Mouse (Mus musculus) midbrain, embryonic 15.5 days (tissue): ENCODE results near the gene Ptpn12. TPM values are rescaled to one million over a fixed set of nuclear protein-coding genes. Genes with fewer than 3 reads are reported as not detected.

ENCODE experiments used
- ATAC-seq: fragments of 200-750 bp; cut with Nextera tagmentation; replicated peaks from 2 replicates; pipeline ENCODE4 v1.8.0; 2017; ENCODE audit warnings: moderate TSS enrichment
- H3K27ac ChIP-seq: fragments of 300-500 bp; sonication (generic); 2 replicates; pipeline ENCODE4 v1.5.1; 2015; ENCODE audit warnings: mild to moderate bottlenecking, inconsistent platforms
- H3K27me3 ChIP-seq: fragments of 300-500 bp; sonication (generic); replicated peaks from 2 replicates; pipeline ENCODE4 v1.6.1; 2015; ENCODE audit warnings: inconsistent platforms
- H3K36me3 ChIP-seq: fragments of 300-500 bp; sonication (generic); replicated peaks from 2 replicates; pipeline ENCODE4 v1.6.1; 2015; ENCODE audit warnings: inconsistent platforms
- H3K4me1 ChIP-seq: fragments of 300-500 bp; sonication (generic); 2 replicates; pipeline ENCODE4 v1.6.1; 2015; ENCODE audit warnings: inconsistent platforms
- H3K4me2 ChIP-seq: fragments of 300-500 bp; sonication (generic); 2 replicates; pipeline ENCODE4 v1.6.1; 2015; ENCODE audit warnings: inconsistent platforms, mild to moderate bottlenecking, moderate library complexity
- H3K4me3 ChIP-seq: fragments of 300-500 bp; sonication (generic); 2 replicates; pipeline ENCODE4 v1.5.1; 2015; ENCODE audit warnings: mild to moderate bottlenecking, inconsistent platforms
- H3K9ac ChIP-seq: fragments of 300-500 bp; sonication (generic); 2 replicates; pipeline ENCODE4 v1.6.1; 2015; ENCODE audit warnings: mild to moderate bottlenecking, inconsistent platforms
- H3K9me3 ChIP-seq: fragments of 300-500 bp; sonication (generic); 2 replicates; pipeline ENCODE4 v1.6.1; 2016; ENCODE audit warnings: inconsistent platforms
- WGBS: fragments of 180-500 bp; shearing (Covaris S2); methylation state at CpG from one replicate; pipeline ENCODE4 v1.1.7; 2015; ENCODE audit warnings: mixed read lengths; 5-methylcytosine and 5-hydroxymethylcytosine counted together
- polyA plus RNA-seq: library from polyadenylated mRNA; unstranded; fragments of >200 nt; fragmentation: Nextera tagmentation; extraction: Ambion mirVana; gene quantifications from 2 replicates; pipeline ENCODE4 v1.2.1, GENCODE M21; 2015

Ptpn12 gene
- polyA plus RNA-seq, 1 experiment from 2014 or later, result 25.7 TPM

GRCm38 (mm10) chr5:21002723-21003122 lies 53.0 kb downstream of the Ptpn12 start:
- 93% methylated on average over 6 of the region's 6 CpGs for WGBS
- no peaks in the 10 kb centered on the region for H3K9me3 ChIP-seq
- no peaks in the 10 kb centered on the region for H3K4me1 ChIP-seq
- H3K27me3 ChIP-seq, result no peaks in the 10 kb centered on the region
- no peak overlapping the region for H3K9ac ChIP-seq
- H3K36me3 ChIP-seq, result peaks cover 42% of the 10 kb centered on the region
- no peak overlapping the region for H3K4me3 ChIP-seq
- H3K27ac ChIP-seq, result no peak overlapping the region
- ATAC-seq, result no peak
- no peak overlapping the region for H3K4me2 ChIP-seq

- H3K9me3 ChIP-seq, result no peaks in the 10 kb centered on the region
- no peaks in the 10 kb centered on the region for H3K27me3 ChIP-seq
- H3K4me1 ChIP-seq, result no peaks in the 10 kb centered on the region
- no peak overlapping the region for H3K27ac ChIP-seq
- H3K36me3 ChIP-seq, result peaks cover 47% of the 10 kb centered on the region
- 96% methylated on average over 10 of the region's 10 CpGs for WGBS
- no peak for ATAC-seq
- no peak overlapping the region for H3K4me3 ChIP-seq
- H3K4me2 ChIP-seq, result no peak overlapping the region
- H3K9ac ChIP-seq, result no peak overlapping the region
These were observed 53.9 kb downstream of the Ptpn12 start for GRCm38 (mm10) chr5:21001622-21002315.

- Histone ChIP-seq H3K4me1 (no peaks in the 10 kb centered on the region), H3K9me3 (no peaks in the 10 kb centered on the region), H3K4me2 (no peak overlapping the region), H3K9ac (no peak overlapping the region), H3K36me3 (peaks cover 56% of the 10 kb centered on the region), H3K27ac (no peak overlapping the region), H3K4me3 (no peak overlapping the region), H3K27me3 (no peaks in the 10 kb centered on the region)
- no peak for ATAC-seq
- WGBS, result 94% methylated on average over 6 of the region's 6 CpGs
These were observed 57.3 kb downstream of the Ptpn12 start for GRCm38 (mm10) chr5:20998427-20998826.

- H3K27ac ChIP-seq, result no peak overlapping the region
- no peak overlapping the region for H3K9ac ChIP-seq
- H3K4me1 ChIP-seq, result no peaks in the 10 kb centered on the region
- H3K27me3 ChIP-seq, result no peaks in the 10 kb centered on the region
- H3K4me2 ChIP-seq, result no peak overlapping the region
- no peaks in the 10 kb centered on the region for H3K9me3 ChIP-seq
- 95% methylated on average over 6 of the region's 6 CpGs for WGBS
- peaks cover 52% of the 10 kb centered on the region for H3K36me3 ChIP-seq
- H3K4me3 ChIP-seq, result no peak overlapping the region
- no peak for ATAC-seq
These were observed 58.2 kb downstream of the Ptpn12 start for GRCm38 (mm10) chr5:20997555-20997954.

- peaks cover 40% of the 10 kb centered on the region for H3K36me3 ChIP-seq
These were observed 65.5 kb downstream of the Ptpn12 start for GRCm38 (mm10) chr5:20990062-20990809.

GRCm38 (mm10) chr5:20986271-20986670 lies 69.4 kb downstream of the Ptpn12 start:
- Histone ChIP-seq H3K9ac (no peak overlapping the region), H3K36me3 (peaks cover 36% of the 10 kb centered on the region), H3K9me3 (no peaks in the 10 kb centered on the region), H3K4me2 (no peak overlapping the region), H3K27me3 (no peaks in the 10 kb centered on the region), H3K27ac (no peak overlapping the region), H3K4me1 (no peaks in the 10 kb centered on the region), H3K4me3 (no peak overlapping the region)
- WGBS, result 97% methylated on average over 8 of the region's 8 CpGs
- ATAC-seq, result no peak

More at GRCm38 (mm10) chr5:20990062-20990809, 65.5 kb downstream of the Ptpn12 start:
- no peak overlapping the region for H3K4me3 ChIP-seq
- H3K27ac ChIP-seq, result no peak overlapping the region
- no peak overlapping the region for H3K4me2 ChIP-seq
- H3K9me3 ChIP-seq, result no peaks in the 10 kb centered on the region
- H3K9ac ChIP-seq, result no peak overlapping the region
- WGBS, result 98% methylated on average over 8 of the region's 8 CpGs
- no peak for ATAC-seq
- H3K27me3 ChIP-seq, result no peaks in the 10 kb centered on the region
- no peaks in the 10 kb centered on the region for H3K4me1 ChIP-seq

- H3K4me1 ChIP-seq, result no peaks in the 10 kb centered on the region
- H3K4me3 ChIP-seq, result no peak overlapping the region
- no peak overlapping the region for H3K4me2 ChIP-seq
- peaks cover 19% of the 10 kb centered on the region; the same call in 1 of the 2 replicates for H3K36me3 ChIP-seq
- no peaks in the 10 kb centered on the region for H3K9me3 ChIP-seq
- no peak overlapping the region for H3K27ac ChIP-seq
- H3K27me3 ChIP-seq, result no peaks in the 10 kb centered on the region
- no peak overlapping the region for H3K9ac ChIP-seq
- ATAC-seq, result no peak
These were observed 72.2 kb downstream of the Ptpn12 start for GRCm38 (mm10) chr5:20983505-20983904.

- Histone ChIP-seq H3K4me2 (no peak overlapping the region), H3K4me1 (no peaks in the 10 kb centered on the region), H3K27ac (no peak overlapping the region), H3K27me3 (no peaks in the 10 kb centered on the region), H3K36me3 (no peaks in the 10 kb centered on the region), H3K9ac (no peak overlapping the region), H3K4me3 (no peak overlapping the region), H3K9me3 (no peaks in the 10 kb centered on the region)
- ATAC-seq, result no peak
- 77% methylated on average over 4 of the region's 4 CpGs for WGBS
These were observed 81.0 kb downstream of the Ptpn12 start for GRCm38 (mm10) chr5:20974690-20975089.

- no peaks in the 10 kb centered on the region for H3K4me1 ChIP-seq
These were observed 81.7 kb downstream of the Ptpn12 start for GRCm38 (mm10) chr5:20973999-20974398.

GRCm38 (mm10) chr5:20973069-20973468 lies 82.6 kb downstream of the Ptpn12 start:
- WGBS, result 63% methylated on average over 5 of the region's 5 CpGs
- no peak overlapping the region for H3K4me3 ChIP-seq
- no peak for ATAC-seq

More at GRCm38 (mm10) chr5:20973999-20974398, 81.7 kb downstream of the Ptpn12 start:
- Histone ChIP-seq H3K36me3 (no peaks in the 10 kb centered on the region), H3K27ac (no peak overlapping the region), H3K4me2 (no peak overlapping the region), H3K4me3 (no peak overlapping the region), H3K9ac (no peak overlapping the region), H3K9me3 (no peaks in the 10 kb centered on the region), H3K27me3 (no peaks in the 10 kb centered on the region)
- 23% methylated on average over 7 of the region's 7 CpGs for WGBS
- no peak for ATAC-seq

GRCm38 (mm10) chr5:20968963-20969362 lies 86.7 kb downstream of the Ptpn12 start:
- H3K9me3 ChIP-seq, result no peaks in the 10 kb centered on the region

More at GRCm38 (mm10) chr5:20973069-20973468, 82.6 kb downstream of the Ptpn12 start:
- Histone ChIP-seq H3K9ac (no peak overlapping the region), H3K27ac (no peak overlapping the region), H3K4me2 (no peak overlapping the region), H3K9me3 (no peaks in the 10 kb centered on the region), H3K4me1 (no peaks in the 10 kb centered on the region), H3K36me3 (no peaks in the 10 kb centered on the region), H3K27me3 (no peaks in the 10 kb centered on the region)

GRCm38 (mm10) chr5:20968493-20968892 lies 87.2 kb downstream of the Ptpn12 start:
- Histone ChIP-seq H3K36me3 (no peaks in the 10 kb centered on the region), H3K9me3 (no peaks in the 10 kb centered on the region), H3K4me2 (no peak overlapping the region), H3K4me1 (no peaks in the 10 kb centered on the region), H3K27me3 (no peaks in the 10 kb centered on the region), H3K27ac (no peak overlapping the region), H3K9ac (no peak overlapping the region), H3K4me3 (no peak overlapping the region)
- 82% methylated on average over 9 of the region's 9 CpGs for WGBS
- no peak for ATAC-seq

More at GRCm38 (mm10) chr5:20968963-20969362, 86.7 kb downstream of the Ptpn12 start:
- Histone ChIP-seq H3K4me2 (no peak overlapping the region), H3K4me3 (no peak overlapping the region), H3K36me3 (no peaks in the 10 kb centered on the region), H3K4me1 (no peaks in the 10 kb centered on the region), H3K27me3 (no peaks in the 10 kb centered on the region), H3K9ac (no peak overlapping the region), H3K27ac (no peak overlapping the region)
- ATAC-seq, result no peak
- WGBS, result 75% methylated on average over 9 of the region's 9 CpGs
